Mouse (Mus musculus) left cerebral cortex, adult 2 months (tissue): ENCODE measurements at regions not wholly inside any gene's neighbourhood (a gene's known extent, or its start where the extent isn't known, plus 50 kb on each side); places are given as distances from the start of the nearest gene placed in this dataset.

ENCODE experiments used
- DNase-seq, 2 experiments: peaks; one replicate each; pipeline ENCODE4 v3.0.0; 2021 to 2022; ENCODE audit warnings: low spot score in 2 of 2, mixed read lengths in 1 of 2; ENCODE audit errors: extremely low spot score in 1 of 2
- H3K27ac ChIP-seq: fragments of 200-600 bp; 2 replicates; pipeline ENCODE4 v1.8.1; 2022
- H3K4me3 ChIP-seq: fragments of 200-600 bp; 2 replicates; pipeline ENCODE4 v1.8.1; 2022
- CTCF ChIP-seq: fragments of 200-600 bp; IDR thresholded peaks from 2 replicates; pipeline ENCODE4 v1.8.1; 2022; ENCODE audit warnings: antibody characterized with exemption, mild to moderate bottlenecking, moderate library complexity
- intact Hi-C: fragments of 180-260 bp; cut with DNase I; formaldehyde crosslinking; loops from one replicate; pipeline ENCODE4 v1.15.1; 2025

GRCm38 (mm10) chr5:118334054-118334453 lies 89.0 kb downstream of the 2410131K14Rik start:
- intact Hi-C loops = loop anchor here (5.0 kb wide), 2 partner anchors 178 to 323 kb away; no protein-coding TSS in a partner anchor

GRCm38 (mm10) chr5:118338186-118338585 lies 93.2 kb downstream of the 2410131K14Rik start:
- Histone ChIP-seq H3K4me3 (no peak overlapping the region), H3K27ac (no peak overlapping the region)
- intact Hi-C loops = no loop called here
- no peak for DNase-seq
- TF ChIP-seq CTCF = no peak

More at GRCm38 (mm10) chr5:118334054-118334453, 89.0 kb downstream of the 2410131K14Rik start:
- no peak for DNase-seq
- no peak overlapping the region for H3K27ac ChIP-seq
- H3K4me3 ChIP-seq = no peak overlapping the region
- no peak for TF ChIP-seq CTCF

GRCm38 (mm10) chr5:118339676-118340661 lies 94.9 kb downstream of the 2410131K14Rik start:
- no peak overlapping the region for H3K27ac ChIP-seq
- DNase-seq = peak; percentile 30 to 45
- intact Hi-C loops = no loop called here
- H3K4me3 ChIP-seq = no peak overlapping the region
- TF ChIP-seq CTCF = no peak

GRCm38 (mm10) chr5:118343444-118344320 lies 98.7 kb downstream of the 2410131K14Rik start:
- Histone ChIP-seq H3K27ac (peak overlapping the region; percentile 73), H3K4me3 (no peak overlapping the region)
- TF ChIP-seq CTCF = no peak; the same call in 1 of the 2 replicates
- DNase-seq = peak; percentile 45 to 66
- intact Hi-C loops = no loop called here

- H3K27ac ChIP-seq = no peak overlapping the region
- no peak for DNase-seq
- H3K4me3 ChIP-seq = no peak overlapping the region
- intact Hi-C loops = no loop called here
- TF ChIP-seq CTCF = no peak
Observed at GRCm38 (mm10) chr5:118345226-118345625, 100.2 kb downstream of the 2410131K14Rik start.

GRCm38 (mm10) chr5:118349057-118349456 lies 104.0 kb downstream of the 2410131K14Rik start:
- Histone ChIP-seq H3K4me3 (no peak overlapping the region), H3K27ac (no peak overlapping the region)
- intact Hi-C loops = no loop called here
- no peak for TF ChIP-seq CTCF
- DNase-seq = no peak

- Histone ChIP-seq H3K4me3 (no peak overlapping the region), H3K27ac (no peak overlapping the region; the same call in 1 of the 2 replicates)
- TF ChIP-seq CTCF = no peak
- intact Hi-C loops = no loop called here
- no peak for DNase-seq
Observed at GRCm38 (mm10) chr5:118351301-118351700, 106.3 kb downstream of the 2410131K14Rik start.

- no peak overlapping the region for H3K4me3 ChIP-seq
- H3K27ac ChIP-seq = peak overlapping the region; percentile 87
- TF ChIP-seq CTCF = no peak
- DNase-seq = peak in 1 of 2 experiments; percentile 36
- intact Hi-C loops = no loop called here
Observed at GRCm38 (mm10) chr5:118352142-118352541, 107.1 kb downstream of the 2410131K14Rik start.

- DNase-seq = no peak
- no peak for TF ChIP-seq CTCF
- intact Hi-C loops = no loop called here
- H3K27ac ChIP-seq = no peak overlapping the region
- no peak overlapping the region for H3K4me3 ChIP-seq
Observed at GRCm38 (mm10) chr5:118353061-118353460, 108.0 kb downstream of the 2410131K14Rik start.

- TF ChIP-seq CTCF = no peak
- intact Hi-C loops = no loop called here
- Histone ChIP-seq H3K27ac (no peak overlapping the region), H3K4me3 (no peak overlapping the region)
- DNase-seq = no peak
Observed at GRCm38 (mm10) chr5:118353689-118354088, 108.7 kb downstream of the 2410131K14Rik start.

- Histone ChIP-seq H3K27ac (no peak overlapping the region), H3K4me3 (no peak overlapping the region)
- no peak for DNase-seq
- intact Hi-C loops = no loop called here
- TF ChIP-seq CTCF = no peak
Observed at GRCm38 (mm10) chr5:118354127-118354526, 109.1 kb downstream of the 2410131K14Rik start.

- DNase-seq = no peak
- H3K4me3 ChIP-seq = no peak overlapping the region
- no peak overlapping the region for H3K27ac ChIP-seq
- intact Hi-C loops = no loop called here
- TF ChIP-seq CTCF = no peak
Observed at GRCm38 (mm10) chr5:118354871-118355270, 109.8 kb downstream of the 2410131K14Rik start.
